Mouse (Mus musculus) ES-Bruce4 (cell line): ENCODE data around the gene Mc3r.

Experiments used
- CTCF ChIP-seq: IDR thresholded peaks from one replicate; pipeline ENCODE4 v1.8.1; 2011; ENCODE audit warnings: low read depth, low read length
- EP300 ChIP-seq: IDR thresholded peaks from 2 replicates; pipeline ENCODE4 v1.6.1; 2011; ENCODE audit warnings: low read depth, low read length; ENCODE audit not compliant: insufficient read depth
- POLR2A ChIP-seq: IDR thresholded peaks from one replicate; pipeline ENCODE4 v1.8.1; 2011; ENCODE audit warnings: low read length; ENCODE audit not compliant: insufficient read depth

DNA sequence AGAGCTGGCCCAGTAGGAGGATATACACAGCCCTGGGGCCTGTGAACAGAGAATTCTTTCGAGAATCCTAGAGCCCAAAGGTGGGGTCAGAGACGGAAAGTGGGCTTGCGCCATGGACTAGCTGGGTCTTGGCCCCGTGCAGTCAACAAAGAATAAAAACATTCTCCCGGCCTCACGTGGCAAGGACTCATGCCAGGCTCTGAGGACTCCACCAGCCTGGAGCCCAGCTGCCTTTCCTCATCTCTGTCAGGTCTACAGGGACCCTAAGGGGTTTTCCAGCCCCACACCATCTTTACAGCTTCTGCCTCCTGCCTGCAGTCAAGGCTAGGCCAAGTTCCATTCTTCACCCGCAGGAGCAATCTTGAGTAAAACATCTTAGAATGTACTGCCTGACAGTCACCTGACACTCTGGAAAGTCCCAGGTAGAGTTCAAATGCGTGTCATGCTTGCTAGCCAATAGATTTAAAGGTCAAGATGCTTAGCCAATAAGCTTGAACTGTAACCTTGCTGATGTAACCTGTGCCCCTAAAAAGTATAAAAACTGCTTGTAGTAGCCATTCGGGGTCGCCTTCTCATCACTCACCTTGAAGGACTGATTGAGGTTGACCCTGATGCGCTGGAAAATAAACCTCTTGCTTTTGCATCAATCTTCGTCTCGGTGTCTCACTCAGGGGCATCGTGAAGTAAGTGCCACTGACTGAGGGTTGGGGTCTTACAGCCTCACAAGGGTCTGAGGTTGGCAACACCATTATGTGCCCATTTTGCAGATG is 43.6 kb downstream of the Mc3r start:
- no peak for TF ChIP-seq POLR2A
- TF ChIP-seq EP300, result no peak
- no peak for TF ChIP-seq CTCF
